In genomic region chr12:90915929-90916713, GRCm38 (mm10) we compare ENCODE assay signal across 9 mouse cellular contexts.
A peak's percentile ranks its signal among the peaks of the same experiment; 100 is the strongest.
DNase-seq lines count a peak whose midpoint lies in the region; ATAC-seq lines count a peak whose summit lies in the region.
"Had no signal": no experiment of that assay in that cellular context is flagged by ENCODE, and none has a peak within 500 bp of the region (broad histone marks: within the 10 kb centered on the region; RNA-seq: fewer than 3 reads in every experiment).

No protein-coding gene starts in this region.

- no peak for ATAC-seq in kidney, embryonic 16.5 days (ENCODE audit: low FRiP score, low TSS enrichment)
- no peak for ATAC-seq in heart, embryonic 12.5 days (ENCODE audit: insufficient number of reproducible peaks, low FRiP score)

- H3K4me3 ChIP-seq in kidney, embryonic 16.5 days (ENCODE audit: low read length) = no peak overlapping the region
- no peak overlapping the region for H3K4me3 ChIP-seq in heart, embryonic 12.5 days
- H3K4me3 ChIP-seq: liver, embryonic 15.5 days had no signal

- peaks cover 6% of the 10 kb centered on the region; the same call in 1 of the 2 replicates for H3K4me1 ChIP-seq in kidney, embryonic 16.5 days (ENCODE audit: insufficient read depth, low read length)
- no peaks in the 10 kb centered on the region for H3K4me1 ChIP-seq in heart, embryonic 12.5 days (replicated peaks)
- H3K4me1 ChIP-seq: liver, embryonic 15.5 days had no signal

- no peaks in the 10 kb centered on the region for H3K9me3 ChIP-seq in kidney, embryonic 16.5 days (ENCODE audit: low read length)
- H3K9me3 ChIP-seq in heart, embryonic 12.5 days (replicated peaks) = no peaks in the 10 kb centered on the region
- H3K9me3 ChIP-seq: liver, embryonic 15.5 days had no signal

- peak; percentile 2 for DNase-seq in kidney, adult 11 months
- DNase-seq in cerebellum, postnatal 4 days (ENCODE audit: low spot score in 2 of 2) = peak; percentile 18 to 23
- peak; percentile 37 to 81 for DNase-seq in layer of hippocampus, postnatal 14 days (ENCODE audit: low spot score in 2 of 2)
- peak; percentile 48 for DNase-seq in right cerebral cortex, adult 18-20 months
- DNase-seq in thymus, postnatal 4 days = no peak
- no peak for DNase-seq in urinary bladder, postnatal 25 days (ENCODE audit: low spot score)

- no peak overlapping the region; the same call in 1 of the 2 replicates for H3K4me2 ChIP-seq in kidney, embryonic 16.5 days (replicated peaks; ENCODE audit: low read depth, low read length)
- H3K4me2 ChIP-seq in heart, embryonic 12.5 days = no peak overlapping the region
- H3K4me2 ChIP-seq: liver, embryonic 15.5 days had no signal

- no peak overlapping the region for H3K27ac ChIP-seq in kidney, embryonic 16.5 days (ENCODE audit: low read length)
- H3K27ac ChIP-seq in heart, embryonic 12.5 days (ENCODE audit: poor library complexity, severe bottlenecking) = no peak overlapping the region
- H3K27ac ChIP-seq: liver, embryonic 15.5 days had no signal

- no peaks in the 10 kb centered on the region for H3K27me3 ChIP-seq in kidney, embryonic 16.5 days (ENCODE audit: insufficient read depth, low read length)
- H3K27me3 ChIP-seq in heart, embryonic 12.5 days (replicated peaks) = no peaks in the 10 kb centered on the region
- H3K27me3 ChIP-seq: liver, embryonic 15.5 days had no signal

- WGBS in kidney, embryonic 16.5 days = 40% methylated on average over 11 of the region's 11 CpGs
- 77% methylated on average over 11 of the region's 11 CpGs for WGBS in heart, embryonic 12.5 days

- no peaks in the 10 kb centered on the region for H3K36me3 ChIP-seq in kidney, embryonic 16.5 days (ENCODE audit: insufficient read depth, low read length)
- no peaks in the 10 kb centered on the region for H3K36me3 ChIP-seq in heart, embryonic 12.5 days
- H3K36me3 ChIP-seq: liver, embryonic 15.5 days had no signal

- no peak overlapping the region for H3K9ac ChIP-seq in kidney, embryonic 16.5 days (replicated peaks; ENCODE audit: low read length)
- no peak overlapping the region for H3K9ac ChIP-seq in heart, embryonic 12.5 days
- H3K9ac ChIP-seq: liver, embryonic 15.5 days had no signal

Comparison
In these comparisons a context has a peak if more than half of its experiments do, and no peak if none do; other contexts are left out.
1. DNase-seq: peak in kidney, adult 11 months (single experiment), cerebellum, postnatal 4 days (2 of 2), layer of hippocampus, postnatal 14 days (2 of 2) and right cerebral cortex, adult 18-20 months (single experiment); none in thymus, postnatal 4 days (single experiment) and urinary bladder, postnatal 25 days (single experiment).